Mouse (Mus musculus) mammary gland, adult 2 months (tissue): Measurements from ENCODE around the gene Mctp1. TPM values are rescaled to one million over a fixed set of nuclear protein-coding genes. Genes with fewer than 3 reads are reported as not detected.

Experiments used
- polyA plus RNA-seq: library from polyadenylated mRNA; depleted of rRNA; stranded (reverse); fragments of >200 nt; gene quantifications from 2 replicates; pipeline ENCODE4 v1.2.3, GENCODE M21; 2012; ENCODE audit warnings: low replicate concordance; rRNA removed

The Mctp1 gene
- 0.76 and 1.0 TPM in 2 replicates for polyA plus RNA-seq

DNA sequence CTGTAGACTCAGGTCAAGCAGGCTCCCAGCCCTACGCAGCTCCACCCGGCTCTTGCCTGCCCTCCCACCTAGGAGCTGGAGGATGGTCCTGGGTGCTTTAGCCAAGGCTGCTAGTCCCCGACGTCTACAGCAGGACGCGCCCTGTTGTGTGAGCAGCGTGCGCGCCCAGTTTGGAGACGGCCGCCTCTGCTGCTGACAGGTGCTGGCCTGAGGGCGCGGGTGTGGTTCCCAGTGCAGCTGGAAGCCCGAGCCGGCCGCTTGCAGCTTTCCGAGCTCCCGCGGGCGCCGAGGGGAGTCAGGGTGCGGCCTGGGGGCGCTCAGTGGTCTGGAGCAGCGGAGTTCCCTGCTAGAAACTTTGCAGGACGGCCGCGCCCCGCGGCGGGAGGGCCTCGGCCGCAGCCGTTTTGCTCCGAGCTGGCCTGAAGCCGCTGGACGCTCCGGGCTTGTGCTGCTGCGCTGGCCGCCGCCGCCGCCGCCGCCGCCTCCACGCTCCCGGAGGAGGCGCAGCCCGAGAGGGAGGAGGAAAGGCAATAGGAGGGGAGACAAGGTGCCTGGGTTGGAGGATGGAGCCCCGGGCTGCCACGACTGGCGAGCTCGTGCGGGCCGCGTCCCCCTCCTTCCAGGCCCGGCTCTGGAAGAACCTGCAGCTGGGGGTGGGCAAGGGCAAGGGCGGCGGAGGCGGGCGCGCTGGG lies at the start of gene Mctp1:
Gene Mctp1, plus strand, starts transcription at position 564 of the 692 bp plus-strand sequence.

Other genes starting within 250 kb of the Mctp1 start
- gene Fam81b, start 79.5 kb upstream of the Mctp1 start, polyA plus RNA-seq, result not detected in 2 replicates